Mouse (Mus musculus) MEL (cell line): Measurements from ENCODE around the gene Ddx25. TPM values are rescaled to one million over a fixed set of nuclear protein-coding genes. Genes with fewer than 3 reads are reported as not detected.

Experiments
- DNase-seq: peaks from one replicate; pipeline ENCODE4 v3.0.0; 2011; ENCODE audit warnings: low read depth, low spot score
- H3K27ac ChIP-seq: 2 replicates; pipeline ENCODE4 v1.5.1; 2012; ENCODE audit warnings: low read depth, mild to moderate bottlenecking, control low read depth, low read length, moderate library complexity; ENCODE audit not compliant: control insufficient read depth
- H3K27me3 ChIP-seq, 2 experiments: fragments of 150-350 bp in 1 of 2; sonication (generic) in 1 of 2; 2 replicates each; pipeline ENCODE4 v1.6.1; 2012; ENCODE audit warnings: low read length in 2 of 2, mild to moderate bottlenecking in 2 of 2, improper control_type of control experiment in 1 of 2, moderate library complexity in 1 of 2; ENCODE audit not compliant: insufficient read depth in 2 of 2, control insufficient read depth in 1 of 2
- H3K36me3 ChIP-seq, 2 experiments: 2 replicates each; pipeline ENCODE4 v1.6.1; 2012 to 2014; ENCODE audit warnings: low read length in 2 of 2, improper control_type of control experiment in 1 of 2, inconsistent platforms in 1 of 2, mild to moderate bottlenecking in 1 of 2; ENCODE audit not compliant: insufficient read depth in 2 of 2, control insufficient read depth in 1 of 2
- H3K4me1 ChIP-seq, 2 experiments: fragments of 150-350 bp in 1 of 2; sonication (generic) in 1 of 2; 2 replicates each; pipeline ENCODE4 v1.6.1; 2012; ENCODE audit warnings: low read length in 2 of 2, improper control_type of control experiment in 1 of 2, mild to moderate bottlenecking in 1 of 2; ENCODE audit not compliant: insufficient read depth in 2 of 2, control insufficient read depth in 1 of 2
- H3K4me3 ChIP-seq, 2 experiments: fragments of 150-350 bp in 1 of 2; sonication (generic) in 1 of 2; 2 replicates each; pipeline ENCODE4 v1.5.1; 2012; ENCODE audit warnings: low read depth in 2 of 2, low read length in 2 of 2, mild to moderate bottlenecking in 2 of 2, moderate library complexity in 2 of 2, control low read depth in 1 of 2, improper control_type of control experiment in 1 of 2; ENCODE audit not compliant: control insufficient read depth in 1 of 2, insufficient read depth in 1 of 2
- H3K79me2 ChIP-seq: 2 replicates; pipeline ENCODE4 v1.6.1; 2012; ENCODE audit warnings: mild to moderate bottlenecking, low read length, moderate library complexity; ENCODE audit not compliant: control insufficient read depth, poor library complexity, insufficient read depth
- H3K9ac ChIP-seq: 2 replicates; pipeline ENCODE4 v1.6.1; 2012; ENCODE audit warnings: low read depth, mild to moderate bottlenecking, control low read depth, low read length, moderate library complexity; ENCODE audit not compliant: control insufficient read depth, poor library complexity, severe bottlenecking
- H3K9me3 ChIP-seq: fragments of 150-350 bp; sonication (generic); replicated peaks from 2 replicates; pipeline ENCODE4 v1.6.1; 2012; ENCODE audit warnings: mild to moderate bottlenecking, low read length, improper control_type of control experiment, moderate library complexity; ENCODE audit not compliant: insufficient read depth
- CHD2 ChIP-seq: IDR thresholded peaks from 2 replicates; pipeline ENCODE4 v1.6.1; 2011; ENCODE audit warnings: low read length, improper control_type of control experiment
- CTCF ChIP-seq, 3 experiments: IDR thresholded peaks in 2 of 3; conservative IDR thresholded peaks in 1 of 3; 2 replicates each; pipeline ENCODE4 v1.5.1; 2011 to 2012; ENCODE audit warnings: low read length in 3 of 3, low read depth in 2 of 3, mild to moderate bottlenecking in 2 of 3, improper control_type of control experiment in 1 of 3, inconsistent platforms in 1 of 3, mixed read lengths in 1 of 3, moderate library complexity in 1 of 3; ENCODE audit not compliant: control insufficient read depth in 1 of 3, insufficient read depth in 1 of 3, poor library complexity in 1 of 3, severe bottlenecking in 1 of 3
- E2F4 ChIP-seq: IDR thresholded peaks from 2 replicates; pipeline ENCODE4 v1.6.1; 2011; ENCODE audit warnings: low read depth, low read length, improper control_type of control experiment, borderline replicate concordance
- ELF1 ChIP-seq: IDR thresholded peaks from 2 replicates; pipeline ENCODE4 v1.6.1; 2014; ENCODE audit warnings: low read depth, mild to moderate bottlenecking, inconsistent platforms, low read length, improper control_type of control experiment, moderate library complexity
- GABPA ChIP-seq: IDR thresholded peaks from 2 replicates; pipeline ENCODE4 v1.6.1; 2012; ENCODE audit warnings: low read depth, mild to moderate bottlenecking, inconsistent platforms, low read length, improper control_type of control experiment, moderate library complexity
- HCFC1 ChIP-seq: IDR thresholded peaks from 2 replicates; pipeline ENCODE4 v1.6.1; 2012; ENCODE audit warnings: low read depth, mild to moderate bottlenecking, inconsistent platforms, low read length, improper control_type of control experiment, moderate library complexity
- JUND ChIP-seq: IDR thresholded peaks from 2 replicates; pipeline ENCODE4 v1.6.1; 2011; ENCODE audit warnings: low read depth, mild to moderate bottlenecking, improper control_type of control experiment, low read length
- KAT2A ChIP-seq: conservative IDR thresholded peaks from 2 replicates; pipeline ENCODE4 v1.6.1; 2012; ENCODE audit warnings: low read depth, low read length, improper control_type of control experiment, inconsistent platforms
- MAFK ChIP-seq: IDR thresholded peaks from 2 replicates; pipeline ENCODE4 v1.6.1; 2011; ENCODE audit warnings: low read depth, mild to moderate bottlenecking, low read length, improper control_type of control experiment, borderline replicate concordance
- MAX ChIP-seq: IDR thresholded peaks from 2 replicates; pipeline ENCODE4 v1.6.1; 2011; ENCODE audit warnings: low read length, improper control_type of control experiment
- MAZ ChIP-seq: IDR thresholded peaks from 2 replicates; pipeline ENCODE4 v1.6.1; 2012; ENCODE audit warnings: low read depth, mild to moderate bottlenecking, inconsistent platforms, low read length, improper control_type of control experiment
- MXI1 ChIP-seq: IDR thresholded peaks from 2 replicates; pipeline ENCODE4 v1.6.1; 2011; ENCODE audit warnings: mild to moderate bottlenecking, low read depth, low read length, improper control_type of control experiment
- MYC ChIP-seq: IDR thresholded peaks from 2 replicates; pipeline ENCODE4 v1.6.1; 2011; ENCODE audit warnings: low read depth, mild to moderate bottlenecking, low read length, improper control_type of control experiment, moderate library complexity
- NRF1 ChIP-seq: IDR thresholded peaks from 2 replicates; pipeline ENCODE4 v1.6.1; 2014; ENCODE audit warnings: low read depth, mild to moderate bottlenecking, inconsistent platforms, low read length, improper control_type of control experiment, moderate library complexity; ENCODE audit not compliant: poor library complexity, insufficient read depth, severe bottlenecking
- POLR2A ChIP-seq, 2 experiments: IDR thresholded peaks; 2 replicates each; pipeline ENCODE4 v1.6.1; 2011 to 2012; ENCODE audit warnings: low read length in 2 of 2, mild to moderate bottlenecking in 2 of 2, control low read depth in 1 of 2, improper control_type of control experiment in 1 of 2, low read depth in 1 of 2, moderate library complexity in 1 of 2; ENCODE audit not compliant: control insufficient read depth in 1 of 2, insufficient read depth in 1 of 2, poor library complexity in 1 of 2
- POLR2AphosphoS2 ChIP-seq: IDR thresholded peaks from 2 replicates; pipeline ENCODE4 v1.6.1; 2011; ENCODE audit warnings: low read length, improper control_type of control experiment
- POLR2AphosphoS5 ChIP-seq: IDR thresholded peaks from 2 replicates; pipeline ENCODE4 v1.6.1; 2012; ENCODE audit warnings: low read depth, borderline replicate concordance, mild to moderate bottlenecking, inconsistent platforms, low read length, moderate library complexity, mixed read lengths
- RCOR1 ChIP-seq: IDR thresholded peaks from 2 replicates; pipeline ENCODE4 v1.6.1; 2012; ENCODE audit warnings: low read depth, mild to moderate bottlenecking, inconsistent platforms, low read length, improper control_type of control experiment
- SIN3A ChIP-seq: IDR thresholded peaks from 2 replicates; pipeline ENCODE4 v1.6.1; 2012; ENCODE audit warnings: low read length, improper control_type of control experiment, inconsistent platforms
- SMC3 ChIP-seq: IDR thresholded peaks from 2 replicates; pipeline ENCODE4 v1.6.1; 2011; ENCODE audit warnings: low read depth, low read length, improper control_type of control experiment
- TAL1 ChIP-seq: IDR thresholded peaks from 2 replicates; pipeline ENCODE4 v1.6.1; 2012; ENCODE audit warnings: mild to moderate bottlenecking, inconsistent platforms, low read length, moderate library complexity, mixed read lengths
- TBP ChIP-seq: IDR thresholded peaks from 2 replicates; pipeline ENCODE4 v1.8.0; 2011; ENCODE audit warnings: low read depth, low read length, improper control_type of control experiment
- USF1 ChIP-seq: IDR thresholded peaks from 2 replicates; pipeline ENCODE4 v1.6.1; 2014; ENCODE audit warnings: low read depth, mild to moderate bottlenecking, inconsistent platforms, low read length, improper control_type of control experiment, moderate library complexity
- ZC3H11A ChIP-seq: IDR thresholded peaks from 2 replicates; pipeline ENCODE4 v1.6.1; 2012; ENCODE audit warnings: low read depth, mild to moderate bottlenecking, inconsistent platforms, low read length, improper control_type of control experiment
- ZKSCAN1 ChIP-seq: IDR thresholded peaks from 2 replicates; pipeline ENCODE4 v1.6.1; 2012; ENCODE audit warnings: low read depth, mild to moderate bottlenecking, inconsistent platforms, low read length, improper control_type of control experiment, moderate library complexity
- ZMIZ1 ChIP-seq: IDR thresholded peaks from 2 replicates; pipeline ENCODE4 v1.6.1; 2012; ENCODE audit warnings: low read depth, mild to moderate bottlenecking, inconsistent platforms, low read length, improper control_type of control experiment, moderate library complexity
- polyA plus RNA-seq, 2 experiments: library from polyadenylated mRNA; stranded (reverse) in 1 of 2; unstranded in 1 of 2; fragments of >175 nt in 1 of 2; fragments of >200 nt in 1 of 2; gene quantifications; 2 replicates each; pipeline versions ENCODE4 v1.2.1 to v1.2.4; 2012; ENCODE audit warnings: low replicate concordance in 2 of 2, low read depth in 1 of 2; ENCODE audit not compliant: insufficient read length in 2 of 2, insufficient read depth in 1 of 2, missing spikeins in 1 of 2
- total RNA-seq: library from RNA; depleted of rRNA; stranded (reverse); fragments of 300-350 nt; gene quantifications from 2 replicates; pipeline ENCODE4 v1.2.3, GENCODE M21; 2012

The Ddx25 gene
- total and polyA plus RNA-seq, 3 experiments: 0.35 TPM; not detected in 1

DNA sequence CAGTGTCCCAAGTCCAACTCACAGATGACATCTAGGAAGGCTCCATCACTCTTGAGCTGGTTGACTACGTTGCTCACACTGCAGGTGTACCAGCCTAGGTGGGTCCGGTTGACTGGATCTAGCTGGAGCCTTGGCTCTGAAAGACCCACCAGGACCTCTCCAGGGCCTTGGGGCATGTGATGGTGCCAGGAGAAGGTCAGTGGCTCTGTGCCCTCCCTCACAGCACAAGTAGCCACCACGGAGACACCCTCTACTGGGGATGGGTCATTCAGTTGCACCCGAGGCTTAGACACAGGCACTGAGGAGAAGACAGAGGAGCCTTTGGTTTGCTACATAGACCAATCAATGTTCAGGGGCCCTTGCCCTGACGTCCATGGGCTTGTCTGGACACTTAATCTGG is 42.1 kb downstream of the Ddx25 start:
- H3K27me3 ChIP-seq: peaks cover 2 to 9% of the 10 kb centered on the region in 2 experiments; a peak in 3 of 4 replicates
- no peaks in the 10 kb centered on the region for H3K79me2 ChIP-seq
- H3K9me3 ChIP-seq: no peaks in the 10 kb centered on the region
- H3K4me3 ChIP-seq: no peak overlapping the region
- no peak overlapping the region for H3K27ac ChIP-seq
- H3K9ac ChIP-seq: no peak overlapping the region
- DNase-seq: no peak
- TF ChIP-seq MAFK: no peak
- TF ChIP-seq ZMIZ1: no peak
- no peak for TF ChIP-seq KAT2A
- no peak for TF ChIP-seq E2F4
- no peak for TF ChIP-seq HCFC1
- TF ChIP-seq POLR2AphosphoS2: no peak
- no peak for TF ChIP-seq ZC3H11A
- TF ChIP-seq SMC3: no peak
- no peak for TF ChIP-seq MAZ
- TF ChIP-seq TAL1: no peak
- no peak for TF ChIP-seq JUND
- TF ChIP-seq GABPA: no peak
- TF ChIP-seq CHD2: no peak
- no peak for TF ChIP-seq POLR2A (IDR thresholded peaks at IDR 0.05; ENCODE audit: control insufficient read depth in 1 of 2, insufficient read depth in 1 of 2, low read depth in 1 of 2, low read length in 2 of 2, poor library complexity in 1 of 2)
- no peak for TF ChIP-seq CTCF (IDR thresholded peaks at IDR 0.05 in 2 of 3, conservative IDR thresholded peaks at IDR 0.05 in 1 of 3; ENCODE audit: control insufficient read depth in 1 of 3, insufficient read depth in 1 of 3, low read depth in 2 of 3, low read length in 3 of 3, poor library complexity in 1 of 3, severe bottlenecking in 1 of 3)
- no peak for TF ChIP-seq RCOR1
- TF ChIP-seq ELF1: no peak
- no peak for TF ChIP-seq MXI1
- TF ChIP-seq ZKSCAN1: no peak
- H3K36me3 ChIP-seq: no peaks in the 10 kb centered on the region
- H3K4me1 ChIP-seq: no peaks in the 10 kb centered on the region

DNA sequence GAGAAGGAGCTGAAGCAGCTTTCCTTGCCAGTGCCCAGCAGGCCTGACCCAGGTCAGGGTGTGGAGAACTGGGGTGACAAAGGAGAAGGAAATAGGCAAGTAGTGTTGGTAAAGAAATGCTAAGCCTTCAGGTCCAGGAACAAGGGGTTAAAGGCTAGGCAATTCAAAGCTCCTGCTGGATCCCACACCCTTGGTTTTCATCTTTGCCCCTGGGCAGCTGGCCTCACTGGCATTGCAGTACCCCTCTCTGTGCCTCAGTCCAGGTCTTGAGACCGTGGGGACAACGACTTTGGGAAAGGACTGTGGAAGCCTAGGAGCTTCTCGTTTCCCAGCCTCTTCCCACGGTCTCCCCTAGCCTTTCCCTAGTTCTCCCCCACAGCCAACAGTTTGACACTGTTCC is 44.4 kb downstream of the Ddx25 start:
- Histone ChIP-seq H3K4me1 (no peaks in the 10 kb centered on the region), H3K9me3 (no peaks in the 10 kb centered on the region), H3K4me3 (no peak overlapping the region), H3K27me3 (peaks cover 0 to 5% of the 10 kb centered on the region in 2 experiments; a peak in 2 of 4 replicates), H3K79me2 (no peaks in the 10 kb centered on the region), H3K9ac (no peak overlapping the region), H3K27ac (no peak overlapping the region), H3K36me3 (no peaks in the 10 kb centered on the region)
- no peak for DNase-seq
- TF ChIP-seq HCFC1 (no peak), TBP (no peak), MYC (no peak), SIN3A (no peak), NRF1 (no peak), E2F4 (no peak), POLR2AphosphoS5 (no peak), GABPA (no peak), MAFK (no peak), CHD2 (no peak), POLR2A (IDR thresholded peaks at IDR 0.05; ENCODE audit: control insufficient read depth in 1 of 2, insufficient read depth in 1 of 2, low read depth in 1 of 2, low read length in 2 of 2, poor library complexity in 1 of 2) (no peak), MAX (no peak), ELF1 (no peak), ZKSCAN1 (no peak), USF1 (no peak)
